Mouse (Mus musculus): Measurements from ENCODE around the gene Cux1. TPM values are rescaled to one million over a fixed set of nuclear protein-coding genes. Genes with fewer than 3 reads are reported as not detected.

Cux1 gene
- total RNA-seq, 2 experiments from 2014 or later: 82.7 to 88.7 TPM

DNA sequence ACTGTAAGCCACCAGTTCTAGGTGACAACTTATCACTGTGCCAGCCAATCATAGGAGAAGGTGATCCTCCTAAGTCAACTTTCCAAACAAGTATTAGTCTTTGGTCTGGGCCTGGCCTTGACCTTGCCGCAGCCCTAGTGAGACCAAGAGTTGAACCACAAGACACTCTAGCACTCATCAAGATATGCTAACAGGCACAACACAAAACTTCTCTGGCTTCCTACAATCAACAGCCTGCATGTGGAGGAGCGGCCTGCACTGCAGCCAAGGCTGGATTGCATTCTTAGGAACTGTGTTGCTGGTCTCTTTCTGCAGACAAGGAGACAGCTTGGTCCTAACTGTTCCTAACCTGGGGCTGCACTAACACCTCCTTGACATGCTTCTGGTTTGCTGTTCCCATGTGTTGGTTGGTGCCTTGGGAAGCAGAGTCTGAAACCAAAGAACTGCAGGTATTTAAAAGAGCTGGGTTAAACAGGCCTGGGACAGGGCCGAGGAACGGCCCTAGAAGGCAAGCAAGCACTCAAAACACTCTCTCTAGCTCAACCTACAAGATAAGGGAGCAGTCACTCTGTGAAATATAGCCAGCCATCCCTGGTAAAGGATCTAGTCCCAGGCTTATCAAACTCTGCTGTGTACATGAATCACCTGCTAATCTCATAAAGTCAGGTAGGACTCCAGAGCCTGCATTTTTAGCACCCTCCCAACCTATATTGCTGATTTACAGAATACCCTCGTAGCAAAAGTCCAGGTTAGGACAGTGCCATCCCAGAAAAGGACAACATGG is 27.0 kb downstream of the Cux1 start:
- DNase-seq (ENCODE audit: low spot score): no peak

DNA sequence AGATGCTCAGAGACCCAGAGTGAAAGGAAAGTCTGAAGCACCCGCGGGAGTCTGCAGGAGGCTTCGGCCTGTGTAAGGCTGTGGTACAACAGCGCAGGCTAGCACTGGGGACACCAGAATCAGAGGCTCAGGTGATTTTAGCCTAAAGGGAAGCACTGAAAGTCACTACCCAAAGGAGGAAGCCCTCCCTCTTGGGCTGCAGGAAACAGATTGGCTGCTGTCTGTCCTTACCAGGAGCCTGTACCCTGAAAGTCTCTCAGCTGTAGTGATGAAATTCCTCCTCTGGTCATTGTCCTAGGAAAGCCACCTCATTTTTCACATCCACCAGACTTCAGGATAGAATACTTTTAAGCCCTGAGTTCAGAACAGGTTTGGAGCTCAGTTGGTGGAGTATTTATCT is 30.5 kb downstream of the Cux1 start:
- no peak for DNase-seq (ENCODE audit: low spot score)

DNA sequence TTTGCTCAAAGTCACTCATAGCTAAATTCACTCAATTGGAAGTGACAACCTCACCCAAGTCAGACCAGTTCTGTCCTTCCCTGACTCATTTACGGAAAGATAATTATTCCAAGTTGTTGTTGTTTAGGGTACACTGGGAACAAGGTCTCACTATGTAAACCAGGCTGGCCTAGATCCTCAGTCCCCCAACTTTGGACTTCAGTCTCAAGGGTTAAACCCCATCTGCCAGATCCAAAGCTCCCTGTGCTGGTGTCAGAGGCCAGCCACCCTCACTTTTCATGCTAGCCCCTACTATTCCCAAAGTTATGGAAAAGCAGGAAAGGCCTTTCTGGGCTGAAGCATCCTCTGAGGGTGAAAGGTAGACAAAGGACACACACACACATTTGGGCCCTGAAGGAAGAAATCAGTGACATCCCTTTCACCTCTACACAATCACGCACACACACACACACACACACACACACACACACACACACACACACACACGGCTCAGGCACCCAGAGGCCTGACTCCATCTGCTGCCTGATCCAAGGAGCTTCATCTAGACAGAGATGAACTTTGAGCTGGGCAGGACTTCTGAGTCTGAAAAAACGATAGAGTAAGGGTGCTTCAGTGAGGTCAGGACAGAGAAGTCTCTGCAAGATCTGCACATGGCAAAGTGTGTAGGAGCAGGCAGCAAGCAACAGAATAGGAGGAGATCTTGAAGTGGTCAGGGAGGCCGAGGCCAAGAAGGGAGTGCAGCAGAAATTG is 31.1 kb downstream of the Cux1 start:
- no peak for DNase-seq (ENCODE audit: low spot score)

DNA sequence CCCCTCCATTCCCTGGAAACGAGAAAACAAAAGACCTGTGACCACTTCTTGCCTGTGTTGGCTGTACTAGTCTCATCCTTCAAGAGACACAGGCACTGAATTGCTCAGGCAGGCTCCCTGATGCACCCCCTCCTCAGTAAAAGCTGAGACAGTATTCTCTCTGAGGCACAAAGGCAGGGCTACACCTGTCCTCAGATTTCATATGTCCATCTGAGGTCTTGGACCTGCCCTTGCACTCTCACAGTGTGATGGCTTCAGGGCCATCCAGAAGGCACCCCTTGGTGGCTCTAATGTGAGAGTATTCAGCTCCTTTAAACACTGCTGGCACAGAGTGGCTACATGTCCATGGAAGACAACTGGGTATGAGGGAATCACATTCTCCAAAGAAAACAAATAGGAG is 32.1 kb downstream of the Cux1 start:
- DNase-seq (ENCODE audit: low spot score): no peak

DNA sequence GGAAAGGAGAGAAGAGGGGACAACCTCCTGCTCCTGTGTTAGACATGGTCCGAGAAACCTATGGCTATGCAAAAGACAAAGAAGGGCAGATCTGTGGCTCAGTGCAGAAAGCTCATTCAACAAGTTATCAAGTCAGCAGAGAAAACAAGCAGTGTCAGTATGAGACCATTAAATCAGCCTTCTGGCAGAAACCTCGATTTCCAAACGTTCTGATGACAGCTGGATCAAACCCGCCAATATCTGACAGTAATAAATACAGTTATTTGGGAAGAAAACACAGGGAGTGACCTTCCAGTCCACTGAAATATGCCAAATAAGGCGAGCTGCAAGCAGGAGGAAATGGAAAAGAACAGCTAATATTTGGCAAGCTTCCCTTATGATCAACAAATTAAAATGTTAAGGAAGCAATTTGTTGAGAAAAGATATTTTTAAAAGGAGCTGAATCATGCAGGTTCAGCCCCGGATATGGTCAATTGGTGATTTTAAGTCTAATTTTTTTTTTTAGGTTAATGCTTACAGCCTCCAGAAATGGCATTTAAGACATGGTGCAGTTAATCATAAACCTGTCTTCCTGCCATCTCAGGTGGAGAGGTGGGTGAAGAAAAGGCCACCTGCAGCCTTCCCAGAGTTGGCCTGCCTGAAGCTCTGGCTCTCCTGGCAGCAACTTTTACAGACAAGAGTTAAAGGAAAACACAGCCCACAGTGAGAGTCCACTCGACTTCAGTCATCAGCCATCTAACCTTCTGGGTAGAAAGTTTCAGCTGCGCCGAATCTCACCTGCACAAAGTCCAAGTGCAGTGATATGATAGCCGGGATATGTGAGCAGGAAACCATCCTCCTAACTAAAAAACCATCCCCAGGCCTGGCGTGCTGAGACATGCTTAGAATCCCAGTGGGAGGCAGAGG is 33.7 kb downstream of the Cux1 start:
- no peak for DNase-seq (ENCODE audit: low spot score)

DNA sequence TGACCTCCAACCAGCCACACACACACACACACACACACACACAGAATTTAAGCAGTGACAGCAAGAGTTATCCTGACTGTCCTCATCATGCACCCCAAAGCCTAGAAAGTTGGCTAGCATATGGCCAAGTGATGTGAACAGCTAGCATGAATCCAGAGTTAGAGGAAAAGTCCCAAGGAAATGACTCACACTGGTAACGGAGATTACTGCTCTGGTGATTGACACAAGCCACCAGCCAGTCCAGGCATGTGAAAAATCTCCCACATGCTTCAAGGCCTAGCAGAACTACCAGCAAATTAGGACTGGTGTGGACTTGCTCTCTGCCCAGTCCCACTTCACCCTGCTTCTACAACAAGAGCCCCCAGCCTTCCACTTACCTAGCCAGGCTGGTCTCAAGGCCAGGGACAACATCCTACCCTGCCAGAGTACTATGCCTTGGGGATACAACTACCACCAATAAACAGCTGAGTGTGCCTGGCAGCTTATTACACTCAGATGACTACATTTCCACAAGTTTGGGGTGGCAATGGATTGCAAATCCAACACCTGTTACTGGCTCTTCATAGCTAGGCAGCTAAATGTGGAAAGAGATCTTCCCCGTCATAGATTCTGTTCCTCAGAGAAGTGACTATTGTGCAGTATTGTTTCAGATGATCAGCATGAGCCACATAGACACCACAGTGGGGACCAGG is 35.5 kb downstream of the Cux1 start:
- peak; percentile 24 for DNase-seq (ENCODE audit: low spot score)

DNA sequence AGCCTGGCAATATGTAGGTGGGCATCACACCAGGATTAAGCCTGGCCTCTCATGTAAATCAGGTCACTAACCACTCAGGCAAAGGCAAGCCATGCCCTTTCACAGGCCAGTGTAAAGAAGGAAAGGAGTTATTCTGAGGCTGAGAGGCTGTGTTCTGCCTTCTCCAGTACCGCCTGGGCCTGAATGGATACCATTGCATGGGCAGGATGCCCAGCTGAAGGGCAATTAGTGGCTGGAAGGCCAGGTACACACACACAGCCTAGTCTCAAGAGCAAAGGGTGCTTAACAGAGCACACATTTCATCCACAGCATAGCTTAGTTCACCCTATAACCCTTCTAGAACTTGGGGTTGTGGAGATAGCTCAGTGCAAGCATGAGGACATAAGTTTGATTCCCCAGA is 36.4 kb downstream of the Cux1 start:
- peak; percentile 81 for DNase-seq (ENCODE audit: low spot score)

DNA sequence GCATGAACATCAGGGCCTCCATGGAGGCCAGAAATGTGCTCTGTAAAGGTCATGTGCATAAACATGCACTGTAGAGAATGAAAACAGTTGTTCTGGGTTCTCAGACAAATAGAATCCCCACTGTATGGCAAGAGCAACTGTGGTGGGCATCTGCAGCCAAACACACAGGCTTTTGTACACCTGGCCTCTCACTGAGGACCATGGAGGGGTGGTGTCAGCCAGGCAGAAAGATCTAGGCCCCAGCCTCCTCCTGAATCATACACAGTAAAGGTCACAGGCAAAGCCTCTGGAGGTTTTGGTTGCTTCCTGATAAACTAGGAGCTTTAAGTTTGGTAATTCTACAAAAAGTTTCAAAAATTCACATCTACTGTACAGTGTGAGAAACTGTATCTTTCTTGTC is 38.1 kb downstream of the Cux1 start:
- DNase-seq (ENCODE audit: low spot score): no peak

DNA sequence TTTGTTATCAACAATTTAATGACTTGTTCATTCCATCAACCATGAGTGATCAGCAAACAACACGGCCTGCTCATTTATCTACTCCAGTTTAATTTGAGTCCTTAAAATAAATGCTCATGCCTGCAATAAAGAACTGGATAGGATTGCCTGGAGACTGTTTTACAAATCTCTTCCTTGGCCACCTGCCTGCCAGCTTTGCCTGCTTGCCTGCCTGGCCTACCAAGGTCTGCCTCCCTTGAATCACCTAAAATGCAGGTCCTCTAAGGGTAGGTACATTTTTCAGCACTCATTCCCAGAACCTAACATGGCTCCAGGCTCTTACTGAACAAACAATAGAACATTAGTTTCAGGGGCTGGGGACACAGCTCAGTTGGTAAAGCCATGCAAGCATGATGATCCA is 39.4 kb downstream of the Cux1 start:
- no peak for DNase-seq (ENCODE audit: low spot score)

DNA sequence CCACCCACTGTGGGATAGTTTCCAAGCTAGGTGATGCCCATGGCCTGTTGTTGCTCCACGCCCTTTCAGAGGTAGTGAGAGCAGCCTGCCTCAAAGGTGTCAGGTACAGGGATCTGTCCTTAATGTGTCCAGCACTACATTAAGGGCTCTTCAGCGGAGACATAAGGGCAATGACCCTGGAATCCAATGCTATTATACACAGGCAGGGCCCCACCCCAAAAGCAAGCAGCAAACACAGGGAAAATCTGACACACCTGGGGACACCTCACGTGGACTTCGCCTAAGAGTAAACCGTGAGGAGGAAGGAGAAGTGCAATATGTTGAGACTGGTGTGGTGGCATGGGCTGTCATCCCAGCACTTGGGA is 40.8 kb downstream of the Cux1 start:
- DNase-seq (ENCODE audit: low spot score): no peak

DNA sequence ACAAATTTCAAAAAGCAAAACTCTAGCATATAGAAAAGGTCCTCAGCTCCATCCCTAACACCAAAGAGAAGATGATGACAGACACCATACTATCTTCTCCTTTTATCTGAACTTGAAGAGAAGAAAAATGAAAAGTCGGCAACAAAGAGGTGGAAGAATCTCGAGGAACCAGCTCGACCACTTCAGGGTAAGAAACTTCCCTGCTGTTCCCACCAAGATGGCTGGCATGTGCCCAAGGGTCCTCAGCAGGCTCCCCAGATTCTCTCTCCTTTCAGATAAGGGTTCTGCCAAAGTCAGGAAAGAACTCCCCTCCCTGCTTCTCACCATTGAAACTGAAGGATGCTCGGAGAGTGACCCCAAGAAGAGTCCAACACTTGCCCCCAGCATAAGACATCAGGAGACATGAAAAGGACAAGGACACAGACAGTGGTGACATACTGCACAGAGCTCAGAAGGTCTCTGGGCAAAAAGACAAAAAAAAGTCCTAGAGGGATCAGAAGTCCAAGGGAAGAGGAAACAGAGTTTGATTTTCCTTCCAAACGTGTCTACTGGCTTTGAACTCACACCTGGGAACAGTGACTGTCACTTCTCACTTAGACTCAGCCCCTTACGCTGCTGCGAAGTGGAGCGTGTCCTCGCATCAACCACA is 41.3 kb downstream of the Cux1 start:
- DNase-seq (ENCODE audit: low spot score): no peak

DNA sequence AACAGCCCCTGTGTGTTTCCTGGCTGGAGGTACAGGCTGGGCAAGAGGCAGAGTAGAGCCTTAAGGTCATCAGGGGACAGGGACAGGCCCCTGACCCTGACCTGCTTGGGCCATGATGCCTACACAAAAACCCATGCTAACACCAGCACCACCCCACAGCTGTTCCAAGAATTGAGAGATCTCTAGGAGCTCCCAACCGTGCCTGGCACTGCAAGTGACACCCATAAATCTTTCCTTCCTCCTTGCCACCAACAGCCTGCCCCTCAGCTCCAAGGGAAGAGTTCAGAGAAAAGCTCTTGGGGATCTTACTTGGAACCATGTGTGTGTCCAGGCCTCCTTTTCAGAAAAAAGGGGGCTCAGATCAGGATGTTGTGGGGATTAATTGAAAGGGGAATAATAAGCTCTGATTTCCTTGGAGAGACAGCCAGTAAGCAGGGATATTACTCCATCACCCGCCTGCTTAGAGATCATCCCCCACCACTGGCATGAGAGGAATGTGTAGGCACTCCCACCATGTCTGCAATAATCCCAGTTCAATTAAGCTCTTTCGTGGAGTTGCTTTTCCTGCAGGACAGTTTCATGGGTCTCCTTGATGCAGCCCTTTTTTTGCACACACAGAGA is 44.3 kb downstream of the Cux1 start:
- no peak for DNase-seq (ENCODE audit: low spot score)

DNA sequence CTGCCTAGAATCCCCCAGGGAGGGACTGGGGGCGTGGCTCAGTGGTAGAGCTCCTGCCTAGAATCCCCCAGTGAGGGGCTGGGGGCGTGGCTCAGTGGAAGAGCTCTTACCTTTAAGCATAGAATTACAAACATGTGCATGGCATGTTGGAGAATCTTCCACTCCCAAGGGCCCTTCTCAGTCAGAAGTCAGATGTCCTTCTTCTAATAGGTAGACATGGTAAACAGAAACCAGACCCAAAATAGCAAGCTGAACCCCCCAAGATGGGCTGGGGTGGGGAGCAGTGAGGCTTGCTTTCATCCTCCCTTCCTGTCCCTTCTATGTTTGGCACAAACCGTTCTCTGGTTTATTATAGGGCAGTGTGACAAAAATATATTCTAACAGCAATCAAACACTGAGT is 45.6 kb downstream of the Cux1 start:
- no peak for DNase-seq (ENCODE audit: low spot score)

DNA sequence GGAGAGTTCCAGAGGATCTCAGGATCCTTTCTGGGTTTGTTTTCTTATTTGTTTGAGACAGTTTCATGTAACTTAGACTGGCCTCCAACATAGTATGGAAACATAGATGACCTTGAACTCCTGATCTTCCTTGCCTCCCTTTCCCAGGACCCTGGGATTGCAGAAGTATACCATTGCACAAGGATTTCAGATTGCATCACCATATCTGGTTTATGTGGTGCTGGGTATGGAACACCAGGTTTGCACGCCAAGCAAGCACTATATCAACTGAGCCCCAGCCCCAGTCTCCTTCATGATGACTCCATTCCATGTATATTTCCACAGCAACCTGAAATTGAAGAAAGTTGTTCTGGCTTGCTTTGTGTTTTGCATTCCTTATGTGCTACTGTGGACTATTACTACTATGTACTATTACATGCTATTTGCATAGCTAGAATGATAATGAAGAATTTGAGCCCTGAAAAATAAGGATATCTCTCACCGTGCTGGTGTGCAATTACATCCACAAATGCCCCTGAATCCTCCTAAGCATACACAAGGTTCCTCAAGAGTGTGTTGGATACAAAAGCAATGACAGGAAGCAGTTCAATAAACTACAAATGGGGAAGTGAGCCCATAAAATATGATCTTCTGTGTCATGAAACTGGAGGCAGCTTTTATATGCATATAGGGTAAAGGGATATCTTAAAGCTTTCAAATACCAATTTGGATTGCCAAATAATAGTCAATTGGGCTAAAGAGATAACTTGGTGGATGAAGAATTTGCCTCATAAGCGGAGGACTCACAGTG is 48.4 kb downstream of the Cux1 start:
- DNase-seq (ENCODE audit: low spot score): no peak

DNA sequence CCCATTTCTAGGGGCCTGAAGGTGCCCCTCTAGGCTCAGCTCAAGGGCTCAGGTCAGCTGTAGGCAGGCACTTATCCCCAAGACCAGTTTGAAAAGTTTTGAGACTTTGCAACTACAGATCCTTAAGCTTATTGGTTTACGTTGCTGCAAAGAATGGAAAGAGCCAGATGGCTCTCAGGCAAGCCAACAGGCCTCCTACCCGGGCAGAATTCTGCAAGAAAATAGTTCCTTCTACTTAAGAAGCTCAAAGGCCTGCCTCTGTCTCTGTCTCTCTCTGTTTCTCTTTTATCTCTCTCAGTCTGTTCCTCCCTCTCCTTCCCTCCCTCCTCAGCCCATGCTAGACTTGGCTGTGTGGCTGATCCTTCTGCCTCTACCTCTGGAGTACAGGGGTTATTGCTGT is 49.8 kb downstream of the Cux1 start:
- no peak for DNase-seq (ENCODE audit: low spot score)

DNA sequence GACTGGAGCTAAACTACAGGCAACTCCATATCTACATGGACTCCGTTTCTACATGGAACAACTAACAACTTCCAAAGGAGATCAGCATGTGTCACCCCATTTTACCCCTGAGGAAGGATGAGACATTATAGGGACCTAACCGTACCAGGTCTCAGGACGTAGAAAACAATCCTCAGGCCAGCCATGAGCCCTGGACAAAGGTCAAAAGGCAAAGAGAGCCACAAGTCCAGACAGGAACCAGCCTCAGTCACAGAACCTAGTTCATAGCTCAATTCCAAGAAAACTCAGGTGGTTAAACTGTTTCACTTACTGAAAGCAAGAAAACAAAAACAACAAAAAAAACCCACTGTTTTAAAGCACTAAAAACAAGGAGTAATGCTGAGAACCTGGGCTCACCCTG is 50.7 kb downstream of the Cux1 start:
- DNase-seq (ENCODE audit: low spot score): no peak

DNA sequence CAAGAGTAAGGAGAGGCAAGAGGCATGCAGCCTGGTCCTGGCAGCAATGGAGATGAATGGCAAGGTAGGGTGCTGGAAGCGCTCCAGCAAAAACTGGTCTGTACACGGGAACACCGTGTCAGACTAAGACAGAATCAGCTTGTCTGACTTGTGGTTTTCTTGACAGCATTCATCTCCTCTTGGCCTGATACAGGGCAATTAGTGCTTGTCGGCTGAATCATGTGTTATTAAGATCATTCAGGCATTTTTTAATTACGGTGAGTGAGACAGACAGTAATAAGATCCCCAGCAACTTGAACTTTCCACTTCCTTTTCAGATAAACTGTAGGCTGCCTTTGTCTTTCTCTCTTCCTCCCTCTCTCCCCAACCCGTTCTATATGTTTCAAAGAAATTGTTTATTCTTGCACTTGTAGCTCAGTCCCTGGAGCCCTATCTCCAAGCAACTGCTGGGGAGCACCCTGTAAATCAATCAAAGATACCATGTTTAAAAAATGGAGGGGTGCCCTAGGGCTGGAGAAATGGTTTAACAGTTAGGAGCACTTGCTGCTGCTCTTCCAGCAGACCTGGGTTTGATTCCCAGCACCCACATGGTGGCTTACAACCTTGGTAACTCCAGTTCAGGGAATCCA is 53.1 kb downstream of the Cux1 start:
- no peak for DNase-seq (ENCODE audit: low spot score)

DNA sequence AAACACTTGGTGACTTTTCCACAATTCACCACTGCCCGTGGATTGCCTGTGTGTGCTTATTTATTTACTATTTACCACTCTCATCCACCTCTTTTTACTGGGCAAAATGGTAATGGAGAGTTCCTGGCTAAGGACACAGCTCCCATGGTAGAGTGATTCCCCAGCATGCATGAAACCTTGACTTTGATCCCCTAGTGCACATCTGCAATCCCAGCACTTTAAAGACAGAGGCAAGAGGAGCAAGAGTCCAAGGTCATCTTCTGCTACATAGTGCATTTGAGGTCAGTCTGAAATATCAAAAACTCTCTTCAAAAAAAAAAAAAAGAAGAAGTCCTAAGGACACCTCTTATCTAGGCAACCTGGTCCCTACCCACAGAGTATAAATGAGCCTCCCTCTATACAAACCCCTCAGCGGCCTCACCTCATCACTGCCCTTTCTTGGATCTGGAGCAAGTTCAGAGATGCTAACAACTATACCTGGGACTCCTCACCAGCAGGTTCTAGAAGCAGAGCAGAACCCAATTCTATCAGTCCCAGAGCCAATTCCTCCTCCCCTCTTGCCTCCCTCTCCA is 55.1 kb downstream of the Cux1 start:
- no peak for DNase-seq (ENCODE audit: low spot score)

DNA sequence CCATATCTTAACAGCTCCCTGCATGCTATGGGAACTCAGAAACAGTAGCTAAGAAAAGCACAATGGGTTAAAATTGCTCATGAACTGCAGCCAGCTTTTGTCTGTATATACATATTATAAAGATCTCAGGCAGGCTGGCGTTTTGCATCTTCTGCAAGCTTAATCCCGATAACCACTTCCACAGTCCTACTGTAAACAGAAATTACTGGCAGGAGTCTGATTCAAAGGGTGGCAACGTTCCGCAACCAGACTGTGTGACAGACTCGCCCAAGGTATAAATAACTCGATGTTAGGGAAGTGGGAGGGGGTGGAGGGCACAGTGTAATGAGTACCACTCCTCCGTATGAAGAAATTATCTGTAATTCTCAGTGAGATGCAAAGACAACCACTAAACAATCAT is 55.9 kb downstream of the Cux1 start:
- DNase-seq (ENCODE audit: low spot score): no peak

Measured in gastrocnemius, adult 18-20 months (tissue).